Mouse (Mus musculus) testis, adult 2 months (tissue): Measurements from ENCODE around the gene Rufy1.

ENCODE experiments used
- CTCF ChIP-seq: fragments of 200-500 bp; IDR thresholded peaks from 2 replicates; pipeline ENCODE4 v1.5.1; 2012; ENCODE audit warnings: low read depth, mild to moderate bottlenecking, inconsistent platforms, low read length, moderate library complexity; ENCODE audit not compliant: control insufficient read depth, insufficient read depth, insufficient replicate concordance
- POLR2A ChIP-seq: fragments of 200-500 bp; IDR thresholded peaks from 2 replicates; pipeline ENCODE4 v1.6.1; 2012; ENCODE audit warnings: low read depth, mild to moderate bottlenecking, inconsistent platforms, low read length, moderate library complexity; ENCODE audit not compliant: control insufficient read depth

DNA sequence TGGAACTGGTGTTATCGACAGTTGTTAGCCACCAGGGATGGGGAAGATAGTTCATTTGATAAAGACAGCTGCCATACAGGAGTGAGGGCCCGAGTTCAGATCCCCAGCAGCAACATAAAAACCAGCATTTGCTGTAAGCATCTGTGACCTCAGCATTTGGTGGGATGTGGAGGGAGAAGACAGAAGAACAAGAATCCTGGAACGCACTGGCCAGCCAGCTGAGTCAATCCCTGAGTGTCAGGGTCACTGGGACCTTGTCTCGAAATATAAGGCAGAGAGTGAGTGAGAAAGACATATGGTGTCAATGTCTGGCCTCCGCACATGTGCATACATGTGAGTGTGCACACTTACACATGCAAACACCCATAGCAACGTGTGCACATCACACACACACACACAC, 9.8 kb upstream of the Rufy1 start:
- no peak for TF ChIP-seq CTCF
- no peak for TF ChIP-seq POLR2A
